Mouse (Mus musculus) bone marrow, adult 2 months (tissue): ENCODE measurements around the gene B3gat3. TPM values are rescaled to one million over a fixed set of nuclear protein-coding genes. Genes with fewer than 3 reads are reported as not detected.
A peak's percentile ranks its signal among the peaks of the same experiment; 100 is the strongest.
"Not testable (repeated sequence)": the region's sequence is repeated elsewhere in the genome, so short reads cannot be mapped to it uniquely, and the experiment has no call there.

Experiments used
- H3K27ac ChIP-seq: fragments of 200-500 bp; 2 replicates; pipeline ENCODE4 v1.5.1; 2012; ENCODE audit warnings: low read depth, mild to moderate bottlenecking, control low read depth, inconsistent platforms, low read length; ENCODE audit not compliant: control insufficient read depth, poor library complexity, insufficient read depth
- H3K4me1 ChIP-seq: fragments of 200-500 bp; 2 replicates; pipeline ENCODE4 v1.6.1; 2011; ENCODE audit warnings: low read length; ENCODE audit not compliant: control insufficient read depth, insufficient read depth
- H3K4me3 ChIP-seq: fragments of 200-500 bp; replicated peaks from 2 replicates; pipeline ENCODE3; 2011; ENCODE audit warnings: mild to moderate bottlenecking, low read depth, low read length, control low read depth; ENCODE audit not compliant: control insufficient read depth
- CTCF ChIP-seq: fragments of 200-500 bp; IDR thresholded peaks from 2 replicates; pipeline ENCODE4 v1.5.1; 2011; ENCODE audit warnings: low read length, control low read depth; ENCODE audit not compliant: control insufficient read depth, insufficient read depth
- POLR2A ChIP-seq: fragments of 200-500 bp; IDR thresholded peaks from 2 replicates; pipeline ENCODE4 v1.6.1; 2011; ENCODE audit warnings: low read depth, mild to moderate bottlenecking, control low read depth, low read length, borderline replicate concordance; ENCODE audit not compliant: control insufficient read depth
- WGBS: fragments of 180-500 bp; shearing (Covaris S2); methylation state at CpG from one replicate; pipeline ENCODE4 v1.1.7; 2018; 5-methylcytosine and 5-hydroxymethylcytosine counted together
- polyA plus RNA-seq: library from polyadenylated mRNA; stranded (reverse); fragments of >200 nt; gene quantifications from 2 replicates; pipeline ENCODE4 v1.2.4, GENCODE M21; 2011; ENCODE audit warnings: low replicate concordance; ENCODE audit not compliant: missing spikeins, insufficient read depth, insufficient read length

Gene B3gat3
- polyA plus RNA-seq, 1 experiment: 58.5 TPM

DNA sequence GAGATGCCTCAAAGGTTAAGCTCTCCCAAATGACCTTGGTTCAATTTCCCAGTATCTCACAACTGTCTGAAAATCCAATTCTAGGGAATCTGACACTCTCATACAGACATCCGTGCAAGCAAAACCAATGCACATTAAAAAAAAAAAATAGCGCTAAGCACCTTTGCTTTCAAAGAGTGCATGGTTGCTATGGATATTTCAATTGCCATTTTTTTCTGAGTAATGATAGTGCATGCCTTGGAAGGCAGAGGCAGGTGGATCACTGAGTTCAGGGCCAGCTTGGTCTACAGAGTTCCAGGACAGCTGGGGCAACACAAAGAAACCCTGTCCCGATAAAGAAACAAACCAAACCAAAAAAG is 39.2 kb upstream of the B3gat3 start:
- no peak for TF ChIP-seq POLR2A
- TF ChIP-seq CTCF: no peak
- Histone ChIP-seq H3K4me3 (peak overlapping the region; percentile 46), H3K4me1 (no peaks in the 10 kb centered on the region; the same call in 1 of the 2 replicates), H3K27ac (no peak overlapping the region)
- whole genome bisulfite sequencing: 3% methylated on average over 3 of the region's 3 CpGs

DNA sequence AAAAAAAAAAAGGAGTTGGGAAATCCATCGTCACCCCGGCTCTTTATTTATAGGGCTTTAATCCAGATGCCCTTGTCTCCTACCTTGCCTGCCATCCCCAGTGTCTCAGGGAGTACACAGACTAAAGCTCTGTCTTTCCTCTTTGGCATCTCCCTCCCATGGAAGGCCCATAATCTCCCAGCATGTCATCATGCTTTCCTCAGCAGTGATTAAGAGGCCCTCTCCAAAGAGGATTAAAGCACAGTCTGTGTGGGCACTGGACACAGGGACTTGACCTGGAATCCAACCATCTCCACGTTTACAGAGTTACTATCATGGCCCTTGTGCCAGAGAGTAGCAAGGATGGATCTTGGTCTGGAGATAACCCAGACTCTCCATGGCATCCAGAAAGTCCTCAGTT is 36.6 kb upstream of the B3gat3 start, which contains the start of the genes Lbhd1 and Gm49403:
Gene Lbhd1 (plus strand): TSS at position 117 of the 400 bp plus-strand sequence.
Gene Gm49403 (plus strand): TSS at position 315 of the 400 bp plus-strand sequence.
- WGBS: 77% methylated on average over 3 of the region's 3 CpGs
- TF ChIP-seq POLR2A: no peak
- TF ChIP-seq CTCF: no peak
- H3K4me1 ChIP-seq: peaks cover 2% of the 10 kb centered on the region; the same call in 1 of the 2 replicates
- no peak within 1 kb of the TSS for H3K4me3 ChIP-seq
- H3K27ac ChIP-seq: no peak within 1 kb of the TSS

DNA sequence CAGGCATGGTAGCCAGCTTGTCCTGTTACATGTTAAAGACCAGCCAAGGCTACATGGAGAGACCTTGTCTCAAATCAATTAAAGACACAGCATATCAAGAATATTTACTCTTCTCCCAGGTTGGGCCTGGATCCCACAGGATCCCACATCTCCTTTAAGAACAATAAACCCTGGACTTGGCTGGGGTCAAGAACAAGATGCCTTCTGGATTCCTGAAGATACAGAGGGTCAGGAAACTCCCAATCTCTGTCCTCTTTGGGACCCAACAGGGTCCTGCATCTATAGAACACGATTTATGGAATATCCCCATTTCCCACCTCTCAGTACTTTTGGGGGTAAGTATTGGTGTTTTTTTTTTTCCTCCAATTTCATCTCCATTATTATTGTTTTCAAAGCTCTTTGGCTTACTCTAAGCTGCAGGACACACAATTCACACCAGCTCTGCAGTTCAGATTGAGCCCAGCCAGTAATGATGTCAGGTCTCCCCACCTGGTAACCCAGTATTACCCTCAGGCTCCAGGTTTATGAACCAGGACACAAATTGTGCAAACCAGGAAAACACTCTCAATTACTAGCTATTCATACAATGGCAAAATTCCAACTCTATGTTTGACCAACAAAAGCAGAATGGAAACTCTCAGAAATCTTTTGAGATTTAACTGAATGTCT is 33.1 kb upstream of the B3gat3 start:
- WGBS: 61% methylated on average over 1 of the region's 1 CpGs
- no peak overlapping the region for H3K4me3 ChIP-seq
- H3K27ac ChIP-seq: no peak overlapping the region
- H3K4me1 ChIP-seq: peaks cover 3% of the 10 kb centered on the region; the same call in 1 of the 2 replicates
- TF ChIP-seq CTCF (no peak), POLR2A (no peak)

DNA sequence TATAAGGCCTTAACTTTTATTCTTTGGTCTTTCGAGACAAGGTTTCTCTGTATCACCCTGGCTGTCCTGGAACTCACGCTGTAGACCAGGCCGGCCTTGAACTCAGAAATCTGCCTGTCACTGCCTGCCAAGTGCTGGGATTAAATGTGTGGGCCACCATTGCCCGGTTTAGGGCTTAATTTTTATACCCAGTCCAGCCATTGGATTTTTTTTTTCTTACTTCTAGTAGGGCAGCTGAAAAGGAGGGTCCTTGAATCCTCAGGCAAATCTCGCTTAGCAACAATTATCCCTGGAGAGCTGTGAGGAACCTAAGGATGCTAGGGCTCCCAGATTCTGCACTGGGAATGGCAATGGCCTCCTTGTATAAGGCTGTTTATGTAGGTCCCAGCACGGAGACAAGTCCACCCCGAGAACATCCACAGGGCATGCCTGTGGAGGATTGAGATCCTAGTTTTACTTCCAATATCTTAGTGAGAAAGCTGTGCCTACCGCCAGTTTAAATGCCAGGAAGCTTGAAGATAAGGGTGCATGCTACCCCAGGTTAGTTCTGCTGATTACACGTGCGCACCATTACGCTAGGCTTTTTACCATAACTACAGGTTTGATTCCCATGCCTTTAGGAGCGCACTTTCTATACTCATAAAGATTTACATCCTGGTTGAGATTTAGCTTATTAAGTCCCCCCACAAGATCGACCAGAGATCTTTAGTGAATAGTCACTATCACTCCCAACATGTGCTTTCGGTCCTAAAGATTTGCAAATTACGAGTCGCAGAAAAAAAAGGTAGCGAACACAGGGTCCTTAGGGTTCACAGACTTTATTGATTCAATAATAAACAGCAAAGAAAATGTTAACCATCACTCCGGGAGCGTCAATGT is 32.4 kb upstream of the B3gat3 start:
- Histone ChIP-seq H3K4me3 (peak overlapping the region; percentile 98), H3K4me1 (peaks cover 3% of the 10 kb centered on the region; the same call in 1 of the 2 replicates), H3K27ac (no peak overlapping the region)
- no peak for TF ChIP-seq CTCF
- no peak for TF ChIP-seq POLR2A
- WGBS: 22% methylated on average over 19 of the region's 19 CpGs

DNA sequence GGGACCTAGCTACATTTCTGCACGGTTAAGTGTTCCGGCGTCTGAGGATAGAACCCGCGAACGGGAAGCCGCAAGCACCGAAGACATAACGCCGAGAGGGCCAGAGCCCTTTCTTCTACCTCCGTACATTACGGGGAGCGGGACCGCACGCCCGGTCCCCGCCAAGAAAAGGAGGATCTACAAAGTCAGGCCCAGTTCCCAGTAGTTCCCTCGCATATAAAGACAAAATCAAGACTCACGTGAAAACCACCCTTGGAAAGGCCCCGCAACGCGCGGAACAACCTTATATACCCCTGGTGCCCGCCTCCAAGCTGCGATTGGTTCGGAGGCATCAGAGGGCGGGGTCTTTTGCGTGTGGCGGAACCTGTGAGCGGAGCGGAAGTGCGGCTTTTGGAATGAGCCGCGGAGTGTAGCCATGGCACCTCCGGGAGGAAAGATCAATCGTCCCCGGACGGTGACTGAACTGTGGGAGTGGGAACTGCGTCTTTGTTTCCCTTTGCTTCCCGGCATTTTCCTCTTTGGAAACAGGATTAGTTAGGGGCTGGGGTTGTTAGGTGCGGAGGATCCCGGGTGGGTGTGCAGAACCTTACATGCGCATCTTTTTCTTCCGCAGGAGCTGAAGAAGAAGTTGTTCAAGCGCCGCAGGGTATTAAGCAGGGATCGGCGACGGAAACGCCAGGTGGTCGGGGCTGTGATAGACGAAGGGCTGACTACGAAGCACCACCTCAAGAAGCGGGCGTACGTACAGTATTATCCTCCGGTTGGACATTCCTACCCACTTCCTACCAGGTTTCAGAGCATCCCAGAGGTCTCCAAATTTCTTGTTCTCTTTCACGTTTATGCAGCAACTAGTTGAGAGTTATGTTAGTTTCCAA is 31.4 kb upstream of the B3gat3 start, which contains the start of the genes 1810009A15Rik and Gm49416:
Gene 1810009A15Rik (plus strand): TSS at position 343 of the 875 bp plus-strand sequence.
Gene Gm49416 (plus strand): TSS at position 416 of the 875 bp plus-strand sequence.
- under 1% methylated on average over 58 of the region's 58 CpGs for WGBS
- TF ChIP-seq CTCF (0 out of 2 replicates have a peak, but pooled peaks have one; percentile 0), POLR2A (peak; percentile 91)
- peak within 1 kb of the TSS; percentile 98 for H3K4me3 ChIP-seq
- peak within 1 kb of the TSS; percentile 87 for H3K27ac ChIP-seq
- H3K4me1 ChIP-seq: peaks cover 3% of the 10 kb centered on the region; the same call in 1 of the 2 replicates

DNA sequence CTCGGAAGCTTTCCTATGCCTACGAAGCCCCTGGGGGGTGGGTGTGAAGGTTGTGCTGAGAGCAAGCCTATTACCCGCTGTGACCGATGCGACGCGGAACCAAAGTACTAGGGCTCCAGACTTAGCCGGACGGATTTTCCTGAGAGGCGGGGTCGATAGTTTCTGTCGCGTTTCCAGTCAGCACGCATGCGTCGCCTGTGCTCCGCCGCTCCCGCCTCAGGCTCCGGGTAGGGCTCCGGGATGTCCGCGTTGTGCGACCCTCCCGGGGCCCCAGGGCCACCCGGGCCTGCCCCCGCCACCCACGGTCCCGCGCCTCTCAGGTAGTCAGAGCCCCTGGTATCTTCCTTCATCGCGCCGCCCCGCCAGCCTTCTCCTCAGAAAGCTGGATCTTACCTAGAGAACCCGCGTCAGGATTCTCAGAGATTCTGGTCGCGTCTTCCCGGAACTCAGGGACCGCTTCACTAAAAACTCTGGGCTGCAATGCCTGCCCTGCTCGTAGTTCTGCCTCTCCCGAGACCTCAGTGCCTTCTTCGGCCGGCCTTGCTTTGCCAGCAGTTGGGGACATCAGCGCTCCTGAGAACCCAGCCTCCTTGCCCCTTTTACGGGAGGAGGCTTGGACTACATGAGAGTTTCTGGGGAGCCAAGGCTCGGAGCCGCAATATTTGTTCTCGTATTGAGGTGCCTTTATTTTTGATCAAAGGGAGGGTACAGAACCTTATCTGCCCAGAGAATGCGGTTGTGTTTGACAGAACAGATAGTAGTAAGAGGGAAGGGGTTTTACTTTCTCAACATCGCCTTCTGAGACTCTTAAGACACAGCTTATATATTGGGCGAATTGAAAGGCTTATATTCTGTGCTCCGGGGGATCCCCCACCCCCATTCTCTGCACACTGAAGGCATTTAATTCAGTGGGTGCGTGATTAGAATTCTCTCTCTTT is 27.1 kb upstream of the B3gat3 start, which contains the start of gene Ints5:
Gene Ints5 (plus strand): TSS at position 177 of the 938 bp plus-strand sequence.
- peaks cover 5% of the 10 kb centered on the region; the same call in 1 of the 2 replicates for H3K4me1 ChIP-seq
- TF ChIP-seq POLR2A (peak; percentile 77), CTCF (no peak)
- peak within 1 kb of the TSS; percentile 64 for H3K27ac ChIP-seq
- 1% methylated on average over 54 of the region's 54 CpGs for WGBS
- peak within 1 kb of the TSS; percentile 71 for H3K4me3 ChIP-seq

DNA sequence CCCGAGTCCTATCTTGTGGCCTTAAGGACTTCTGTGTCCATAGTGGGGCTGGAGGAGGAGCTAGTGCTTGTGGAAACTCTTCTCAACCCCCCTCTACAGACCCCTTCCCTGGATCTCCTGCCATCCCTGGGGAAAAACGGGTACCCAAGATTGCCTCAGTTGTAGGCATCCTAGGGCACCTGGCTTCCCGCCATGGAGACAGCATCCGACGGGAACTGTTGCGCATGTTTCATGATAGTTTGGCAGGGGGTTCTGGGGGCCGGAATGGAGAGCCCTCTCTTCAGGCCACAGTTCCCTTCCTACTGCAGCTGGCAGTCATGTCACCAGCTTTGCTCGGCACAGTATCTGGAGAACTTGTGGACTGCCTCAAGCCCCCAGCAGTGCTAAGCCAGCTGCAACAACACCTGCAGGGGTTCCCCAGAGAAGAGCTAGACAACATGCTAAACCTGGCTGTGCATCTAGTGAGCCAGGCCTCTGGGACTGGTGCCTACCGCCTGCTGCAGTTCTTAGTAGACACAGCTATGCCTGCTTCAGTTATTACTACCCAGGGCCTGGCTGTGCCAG is 24.7 kb upstream of the B3gat3 start:
- no peak for TF ChIP-seq POLR2A
- TF ChIP-seq CTCF: no peak
- WGBS: 87% methylated on average over 9 of the region's 9 CpGs
- H3K27ac ChIP-seq: no peak overlapping the region
- peaks cover 6% of the 10 kb centered on the region; the same call in 1 of the 2 replicates for H3K4me1 ChIP-seq
- H3K4me3 ChIP-seq: no peak overlapping the region

DNA sequence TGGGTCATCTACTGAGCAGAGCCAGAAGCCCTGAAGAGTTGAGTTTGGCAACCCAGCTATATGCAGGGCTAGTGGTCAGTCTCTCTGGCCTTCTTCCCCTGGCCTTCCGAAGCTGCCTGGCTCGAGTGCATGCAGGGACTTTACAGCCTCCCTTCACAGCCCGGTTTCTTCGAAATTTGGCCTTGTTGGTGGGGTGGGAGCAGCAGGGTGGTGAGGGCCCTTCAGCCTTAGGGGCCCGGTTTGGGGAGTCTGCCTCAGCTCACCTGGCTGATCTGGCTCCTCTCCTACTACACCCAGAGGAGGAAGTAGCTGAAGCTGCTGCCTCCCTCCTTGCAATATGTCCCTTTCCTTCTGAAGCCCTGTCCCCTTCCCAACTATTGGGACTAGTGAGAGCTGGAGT is 23.9 kb upstream of the B3gat3 start:
- 66% methylated on average over 5 of the region's 5 CpGs for WGBS
- H3K27ac ChIP-seq: peak overlapping the region; percentile 75; the same call in 1 of the 2 replicates
- H3K4me3 ChIP-seq, H3K4me1 ChIP-seq: not testable (repeated sequence)

DNA sequence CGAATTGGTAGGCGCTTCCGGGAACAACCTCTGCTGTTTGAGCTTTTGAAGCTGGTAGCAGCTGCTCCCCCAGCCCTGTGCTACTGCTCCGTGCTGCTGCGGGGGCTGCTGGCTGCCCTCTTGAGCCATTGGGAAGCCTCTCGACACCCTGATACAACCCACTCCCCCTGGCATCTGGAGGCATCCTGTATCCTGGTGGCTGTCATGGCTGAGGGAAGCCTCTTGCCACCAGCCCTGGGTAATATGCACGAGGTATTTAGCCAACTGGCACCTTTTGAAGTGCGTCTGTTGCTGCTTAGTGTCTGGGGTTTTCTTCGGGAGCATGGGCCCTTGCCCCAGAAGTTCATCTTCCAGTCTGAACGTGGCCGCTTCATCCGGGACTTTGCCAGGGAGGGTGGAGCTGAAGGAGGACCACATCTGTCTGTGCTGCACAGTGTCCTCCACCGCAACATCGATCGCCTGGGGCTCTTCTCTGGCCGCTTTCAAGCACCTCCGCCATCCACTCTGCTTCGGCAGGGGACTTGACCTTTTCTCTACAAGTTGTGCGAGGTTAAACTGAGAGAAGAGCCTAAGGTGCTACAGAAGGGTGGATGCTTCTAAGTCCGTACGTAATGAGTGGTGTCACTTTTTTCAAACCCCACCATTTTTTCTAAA is 22.8 kb upstream of the B3gat3 start:
- H3K4me1 ChIP-seq: not testable (repeated sequence)
- WGBS: 41% methylated on average over 21 of the region's 21 CpGs
- Histone ChIP-seq H3K27ac (peak overlapping the region; percentile 75), H3K4me3 (peak overlapping the region; percentile 76)
